Comparison of ENCODE assay signal across 11 mouse cellular contexts in the genomic region with DNA sequence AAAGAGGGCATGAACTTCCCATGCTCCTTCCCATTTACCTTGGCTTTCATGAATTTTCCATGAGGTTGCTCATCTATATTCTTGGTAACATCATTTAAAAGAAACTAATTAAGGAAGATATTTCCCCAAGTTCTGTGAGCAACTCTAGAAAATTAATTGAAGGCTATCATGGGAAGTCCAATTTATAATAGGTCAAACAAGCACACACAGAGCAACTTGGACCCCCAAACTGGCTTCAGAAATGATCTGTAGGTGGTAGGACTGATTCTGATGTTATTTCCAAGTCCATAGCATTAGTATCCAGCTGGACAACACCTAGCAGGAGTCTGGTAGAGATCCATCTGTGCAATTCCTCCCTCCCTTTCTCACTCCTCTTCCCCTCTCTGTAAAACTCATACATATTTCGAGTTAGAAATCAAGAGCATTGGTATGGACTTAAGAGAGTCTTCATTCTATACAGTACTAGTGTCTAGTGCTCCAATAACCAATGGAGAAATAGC.
"Had no signal": no experiment of that assay in that cellular context is flagged by ENCODE, and none has a peak within 500 bp of the region (broad histone marks: within the 10 kb centered on the region; RNA-seq: fewer than 3 reads in every experiment).

No protein-coding gene starts in this region.

- H3K27ac ChIP-seq: kidney, postnatal 0 days; left cerebral cortex, adult 2 months; limb, embryonic 10.5 days; liver, embryonic 15.5 days; midbrain, embryonic 13.5 days had no signal

- H3K4me3 ChIP-seq: left cerebral cortex, adult 2 months; limb, embryonic 10.5 days; liver, embryonic 15.5 days; midbrain, embryonic 13.5 days had no signal

- DNase-seq: kidney, adult 8-10 months; kidney, postnatal 4 days; lung, adult 2 months; lung, postnatal 36 days; right cerebral cortex, postnatal 25 days; thymus, postnatal 36 days had no signal
